Mouse (Mus musculus): ENCODE measurements around the gene Nfkbiz. TPM values are rescaled to one million over a fixed set of nuclear protein-coding genes. Genes with fewer than 3 reads are reported as not detected.
"Not testable (repeated sequence)": the region's sequence is repeated elsewhere in the genome, so short reads cannot be mapped to it uniquely, and the experiment has no call there.

Gene Nfkbiz
- polyA plus RNA-seq, 1 experiment from 2014 or later, result 4.9 TPM

DNA sequence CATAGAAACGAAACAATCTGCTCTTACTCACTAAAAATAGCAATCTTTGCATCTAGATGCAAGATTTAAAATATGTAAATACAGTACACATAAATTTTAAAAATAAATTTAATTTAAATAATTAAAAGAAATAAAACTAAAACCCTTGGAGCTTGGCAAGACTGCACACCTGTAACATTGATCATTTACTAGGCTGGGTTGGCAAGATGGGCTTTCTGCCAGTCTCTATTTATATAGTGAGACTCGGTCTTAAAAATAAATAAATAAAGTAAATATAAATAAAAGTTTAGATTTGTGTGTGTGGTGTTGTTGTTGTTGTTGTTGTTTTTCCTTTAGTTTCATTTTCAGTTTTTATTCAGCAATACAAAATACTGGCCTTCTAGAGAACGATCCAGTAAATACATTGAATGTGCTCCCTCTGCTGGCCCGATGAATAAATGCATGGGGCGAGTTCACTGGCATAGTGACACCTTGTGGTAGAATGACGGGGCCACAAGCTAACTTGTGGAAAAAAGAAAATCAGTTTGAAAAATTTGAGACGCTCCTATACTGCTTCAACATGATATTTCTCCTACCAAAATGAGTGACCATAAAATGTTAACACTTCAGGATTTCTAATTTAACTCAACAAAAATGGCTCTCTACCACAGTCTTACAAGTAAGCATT lies 24.6 kb upstream of the Nfkbiz start:
- DNase-seq (ENCODE audit: low spot score) (peak; percentile 91), ATAC-seq (replicated peaks; ENCODE audit: low FRiP score, low read depth) (no peak)
- no peak overlapping the region for H3K27ac ChIP-seq
- no peaks in the 10 kb centered on the region for H3K27me3 ChIP-seq (ENCODE audit: insufficient read depth, low read length)
- no peak overlapping the region for H3K9ac ChIP-seq (ENCODE audit: low read depth, low read length)
- no peaks in the 10 kb centered on the region; the same call in 1 of the 2 replicates for H3K36me3 ChIP-seq (ENCODE audit: insufficient read depth, low read length)
- H3K9me3 ChIP-seq (replicated peaks; ENCODE audit: low read length), result no peaks in the 10 kb centered on the region
- no peak overlapping the region for H3K4me3 ChIP-seq (replicated peaks; ENCODE audit: low read depth, low read length)
- H3K4me2 ChIP-seq (ENCODE audit: low read length), result no peak overlapping the region; the same call in 1 of the 2 replicates
- H3K4me1 ChIP-seq (replicated peaks; ENCODE audit: insufficient read depth, low read length), result no peaks in the 10 kb centered on the region
- peak; percentile 100 for TF ChIP-seq CTCF (IDR thresholded peaks at IDR 0.05; ENCODE audit: low read depth)
- WGBS, result 23% methylated on average over 7 of the region's 7 CpGs

DNA sequence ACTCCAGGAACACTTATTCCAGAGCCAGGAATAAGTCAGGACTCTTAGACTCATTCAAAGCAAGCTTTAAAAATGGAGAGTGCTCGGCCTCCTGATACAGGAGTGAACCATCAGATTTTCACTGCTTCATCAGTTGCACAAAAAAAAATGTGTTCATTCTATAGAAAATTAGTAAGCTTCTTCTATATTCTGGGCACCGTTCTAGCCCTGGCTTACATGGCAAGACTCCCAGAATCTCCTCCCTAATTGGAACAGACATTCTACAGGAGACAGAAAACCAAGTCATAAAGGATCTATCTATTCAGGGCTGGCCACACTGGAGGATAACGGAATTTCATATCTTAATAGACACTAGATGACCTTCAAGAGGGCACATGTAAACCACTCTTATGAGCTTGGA lies 22.4 kb upstream of the Nfkbiz start:
- WGBS, result 84% methylated on average over 3 of the region's 3 CpGs

DNA sequence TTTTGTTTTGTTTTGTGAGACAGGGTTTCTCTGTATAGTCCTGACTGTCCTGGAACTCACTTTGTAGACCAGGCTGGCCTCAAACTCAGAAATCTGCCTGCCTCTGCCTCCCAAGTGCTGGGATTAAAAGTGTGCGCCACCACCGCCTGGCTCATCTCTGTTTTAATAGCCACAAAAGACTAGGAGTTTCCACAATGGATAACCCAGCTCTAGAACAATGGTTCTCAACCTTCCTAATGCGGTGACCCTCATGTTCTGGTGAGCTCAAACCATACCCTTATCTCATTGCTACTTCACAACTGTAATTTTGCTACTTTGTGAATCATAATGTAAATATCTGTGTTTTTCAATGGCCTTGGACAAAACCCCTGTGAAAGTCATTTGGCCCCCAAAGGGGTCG lies 20.7 kb upstream of the Nfkbiz start:
- H3K9ac ChIP-seq (ENCODE audit: low read depth, low read length); H3K27me3 ChIP-seq (ENCODE audit: insufficient read depth, low read length); H3K9me3 ChIP-seq (replicated peaks; ENCODE audit: low read length); H3K36me3 ChIP-seq (ENCODE audit: insufficient read depth, low read length); ATAC-seq (replicated peaks; ENCODE audit: low FRiP score, low read depth); H3K4me1 ChIP-seq (replicated peaks; ENCODE audit: insufficient read depth, low read length); DNase-seq (ENCODE audit: low spot score); H3K27ac ChIP-seq; H3K4me2 ChIP-seq (ENCODE audit: low read length); H3K4me3 ChIP-seq (replicated peaks; ENCODE audit: low read depth, low read length): not testable (repeated sequence)
- 94% methylated on average over 4 of the region's 4 CpGs for WGBS

More for the DNA sequence above, 22.4 kb upstream of the Nfkbiz start:
- ATAC-seq (replicated peaks; ENCODE audit: low FRiP score, low read depth), result no peak
- no peaks in the 10 kb centered on the region for H3K4me1 ChIP-seq (replicated peaks; ENCODE audit: insufficient read depth, low read length)
- no peak for TF ChIP-seq CTCF (IDR thresholded peaks at IDR 0.05; ENCODE audit: low read depth)
- no peak overlapping the region for H3K9ac ChIP-seq (ENCODE audit: low read depth, low read length)
- H3K9me3 ChIP-seq (replicated peaks; ENCODE audit: low read length), result no peaks in the 10 kb centered on the region; the same call in 1 of the 2 replicates
- H3K4me3 ChIP-seq (replicated peaks; ENCODE audit: low read depth, low read length), result no peak overlapping the region
- H3K4me2 ChIP-seq (ENCODE audit: low read length), result no peak overlapping the region
- no peak overlapping the region for H3K27ac ChIP-seq
- H3K36me3 ChIP-seq (ENCODE audit: insufficient read depth, low read length), result no peaks in the 10 kb centered on the region
- no peak for DNase-seq (ENCODE audit: low spot score)
- no peaks in the 10 kb centered on the region for H3K27me3 ChIP-seq (ENCODE audit: insufficient read depth, low read length)

GRCm38 (mm10) chr16:55858465-55858864 lies 19.8 kb upstream of the Nfkbiz start:
- ATAC-seq (replicated peaks; ENCODE audit: low FRiP score, low read depth) (peak; percentile 63; the same call in 1 of the 2 replicates), DNase-seq (ENCODE audit: low spot score) (peak; percentile 67)
- 65% methylated on average over 6 of the region's 6 CpGs for WGBS

DNA sequence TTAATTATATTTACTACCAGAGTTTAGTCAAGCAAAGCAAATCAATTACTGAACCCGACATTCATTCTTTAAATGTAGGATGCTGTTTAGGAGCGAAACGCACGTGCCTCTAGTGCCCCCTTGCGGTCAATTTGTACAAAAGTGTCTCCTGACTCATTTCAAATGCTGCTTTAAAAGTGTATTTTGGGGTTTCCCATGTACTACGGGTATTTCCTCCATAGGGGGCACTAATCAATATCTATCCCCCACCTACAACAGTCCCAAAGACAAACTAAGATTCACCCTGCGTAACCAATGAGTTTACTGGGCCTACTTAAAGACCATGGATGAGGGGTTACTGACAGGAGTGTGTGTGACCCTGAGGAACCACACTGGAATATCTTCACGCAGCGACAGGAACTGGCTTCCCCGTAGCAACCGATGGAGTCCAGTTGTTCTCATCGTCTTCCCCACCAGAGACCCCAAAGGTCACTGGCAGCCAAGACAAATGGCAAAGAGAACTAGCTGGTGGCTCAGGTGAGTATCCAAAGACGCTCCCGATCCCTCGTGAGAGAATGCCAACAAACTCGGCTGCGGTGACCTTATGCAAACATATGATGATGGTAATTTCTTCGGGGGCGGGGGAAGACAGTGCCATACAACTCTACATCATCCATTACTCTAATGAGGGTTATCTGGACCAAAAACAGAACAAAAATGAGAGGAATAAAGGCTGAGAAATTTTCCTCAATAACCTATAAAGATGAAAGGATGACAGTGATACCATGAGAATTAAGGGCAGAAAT lies 14.4 kb upstream of the Nfkbiz start:
- WGBS, result 51% methylated on average over 19 of the region's 19 CpGs
- H3K4me2 ChIP-seq (ENCODE audit: low read length), result no peak overlapping the region
- H3K36me3 ChIP-seq (ENCODE audit: insufficient read depth, low read length), result no peaks in the 10 kb centered on the region
- no peaks in the 10 kb centered on the region for H3K27me3 ChIP-seq (ENCODE audit: insufficient read depth, low read length)
- no peak overlapping the region for H3K27ac ChIP-seq
- DNase-seq (ENCODE audit: low spot score), result peak; percentile 95
- TF ChIP-seq CTCF (IDR thresholded peaks at IDR 0.05; ENCODE audit: low read depth), result peak; percentile 95
- no peaks in the 10 kb centered on the region for H3K4me1 ChIP-seq (replicated peaks; ENCODE audit: insufficient read depth, low read length)
- no peak overlapping the region for H3K9ac ChIP-seq (ENCODE audit: low read depth, low read length)
- peak; percentile 67; the same call in 1 of the 2 replicates for ATAC-seq (replicated peaks; ENCODE audit: low FRiP score, low read depth)
- no peaks in the 10 kb centered on the region; the same call in 1 of the 2 replicates for H3K9me3 ChIP-seq (replicated peaks; ENCODE audit: low read length)
- H3K4me3 ChIP-seq (replicated peaks; ENCODE audit: low read depth, low read length), result no peak overlapping the region

More at GRCm38 (mm10) chr16:55858465-55858864, 19.8 kb upstream of the Nfkbiz start:
- Histone ChIP-seq H3K27me3 (ENCODE audit: insufficient read depth, low read length) (no peaks in the 10 kb centered on the region), H3K9ac (ENCODE audit: low read depth, low read length) (no peak overlapping the region), H3K4me2 (ENCODE audit: low read length) (no peak overlapping the region), H3K4me1 (replicated peaks; ENCODE audit: insufficient read depth, low read length) (no peaks in the 10 kb centered on the region), H3K4me3 (replicated peaks; ENCODE audit: low read depth, low read length) (no peak overlapping the region), H3K36me3 (ENCODE audit: insufficient read depth, low read length) (no peaks in the 10 kb centered on the region), H3K9me3 (replicated peaks; ENCODE audit: low read length) (no peaks in the 10 kb centered on the region; the same call in 1 of the 2 replicates), H3K27ac (no peak overlapping the region)
- TF ChIP-seq CTCF (IDR thresholded peaks at IDR 0.05; ENCODE audit: low read depth), result peak; percentile 69

GRCm38 (mm10) chr16:55852515-55852914 lies 13.8 kb upstream of the Nfkbiz start:
- Histone ChIP-seq H3K4me3 (replicated peaks; ENCODE audit: low read depth, low read length) (no peak overlapping the region), H3K9ac (ENCODE audit: low read depth, low read length) (no peak overlapping the region), H3K27ac (no peak overlapping the region), H3K4me1 (replicated peaks; ENCODE audit: insufficient read depth, low read length) (no peaks in the 10 kb centered on the region; the same call in 1 of the 2 replicates), H3K4me2 (ENCODE audit: low read length) (no peak overlapping the region), H3K27me3 (ENCODE audit: insufficient read depth, low read length) (no peaks in the 10 kb centered on the region), H3K36me3 (ENCODE audit: insufficient read depth, low read length) (no peaks in the 10 kb centered on the region), H3K9me3 (replicated peaks; ENCODE audit: low read length) (no peaks in the 10 kb centered on the region; the same call in 1 of the 2 replicates)
- ATAC-seq (replicated peaks; ENCODE audit: low FRiP score, low read depth) (peak; percentile 52; the same call in 1 of the 2 replicates), DNase-seq (ENCODE audit: low spot score) (no peak)
- TF ChIP-seq CTCF (IDR thresholded peaks at IDR 0.05; ENCODE audit: low read depth), result no peak
- 39% methylated on average over 4 of the region's 4 CpGs for WGBS

All from kidney, postnatal 0 days (tissue).